Mouse (Mus musculus): Measurements from ENCODE around the gene Olfr187.
"Not testable (repeated sequence)": the region's sequence is repeated elsewhere in the genome, so short reads cannot be mapped to it uniquely, and the experiment has no call there.

Olfr187 gene

GRCm38 (mm10) chr16:59039710-59040109, at the start of gene Olfr187:
TSS of gene Olfr187 (minus strand) at chr16:59039767.
- no peak for DNase-seq (ENCODE audit: low spot score)

GRCm38 (mm10) chr16:59081113-59081512, 41.5 kb upstream of the Olfr187 start:
- DNase-seq (ENCODE audit: low spot score) = not testable (repeated sequence)

GRCm38 (mm10) chr16:59077905-59078304, 38.3 kb upstream of the Olfr187 start, which contains the start of gene Olfr190:
TSS of gene Olfr190 (minus strand) at chr16:59078005.
- no peak for DNase-seq (ENCODE audit: low spot score)

- DNase-seq (ENCODE audit: low spot score) = no peak
Measured at GRCm38 (mm10) chr16:59073520-59073919, 34.0 kb upstream of the Olfr187 start.

GRCm38 (mm10) chr16:59071755-59072154, 32.2 kb upstream of the Olfr187 start:
- DNase-seq (ENCODE audit: low spot score) = no peak

- DNase-seq (ENCODE audit: low spot score) = not testable (repeated sequence)
Measured at GRCm38 (mm10) chr16:59062411-59062810, 22.8 kb upstream of the Olfr187 start.

- DNase-seq (ENCODE audit: low spot score) = not testable (repeated sequence)
Measured at GRCm38 (mm10) chr16:59049286-59049685, 9.7 kb upstream of the Olfr187 start.

- no peak for DNase-seq (ENCODE audit: low spot score)
Measured at GRCm38 (mm10) chr16:59048860-59049259, 9.3 kb upstream of the Olfr187 start.

GRCm38 (mm10) chr16:59047579-59047978, 8.0 kb upstream of the Olfr187 start:
- no peak for DNase-seq (ENCODE audit: low spot score)

GRCm38 (mm10) chr16:59045835-59046234, 6.3 kb upstream of the Olfr187 start:
- DNase-seq (ENCODE audit: low spot score) = no peak

- no peak for DNase-seq (ENCODE audit: low spot score)
Measured at GRCm38 (mm10) chr16:59030191-59030590, 9.4 kb downstream of the Olfr187 start, which contains the start of gene Olfr186. TSS of gene Olfr186 (minus strand) at chr16:59030291.

GRCm38 (mm10) chr16:59013357-59014018, 26.1 kb downstream of the Olfr187 start:
- DNase-seq (ENCODE audit: low spot score) = no peak

- no peak for DNase-seq (ENCODE audit: low spot score)
Measured at GRCm38 (mm10) chr16:59007146-59007545, 32.4 kb downstream of the Olfr187 start.

- DNase-seq (ENCODE audit: low spot score) = no peak
Measured at GRCm38 (mm10) chr16:58995057-58995456, 44.5 kb downstream of the Olfr187 start, which contains the start of gene Olfr183. TSS of gene Olfr183 (plus strand) at chr16:58995357.
